Mouse (Mus musculus) common myeloid progenitor, adult 5-6 weeks (primary cell): ENCODE data around the gene Gna15. TPM values are rescaled to one million over a fixed set of nuclear protein-coding genes. Genes with fewer than 3 reads are reported as not detected.

Experiments used
- ATAC-seq: replicated peaks from 2 replicates; pipeline ENCODE4 v1.8.0; 2016; ENCODE audit warnings: low read depth, mild to moderate bottlenecking, moderate TSS enrichment, inconsistent platforms; ENCODE audit not compliant: poor library complexity, severe bottlenecking
- total RNA-seq: library from RNA; stranded (forward); fragments of 200-1000, 187-1606 nt; gene quantifications from 2 replicates; pipeline ENCODE4 v1.2.3, GENCODE M21; 2017

Gna15 gene
- total RNA-seq = 30.6 and 39.1 TPM in 2 replicates

DNA sequence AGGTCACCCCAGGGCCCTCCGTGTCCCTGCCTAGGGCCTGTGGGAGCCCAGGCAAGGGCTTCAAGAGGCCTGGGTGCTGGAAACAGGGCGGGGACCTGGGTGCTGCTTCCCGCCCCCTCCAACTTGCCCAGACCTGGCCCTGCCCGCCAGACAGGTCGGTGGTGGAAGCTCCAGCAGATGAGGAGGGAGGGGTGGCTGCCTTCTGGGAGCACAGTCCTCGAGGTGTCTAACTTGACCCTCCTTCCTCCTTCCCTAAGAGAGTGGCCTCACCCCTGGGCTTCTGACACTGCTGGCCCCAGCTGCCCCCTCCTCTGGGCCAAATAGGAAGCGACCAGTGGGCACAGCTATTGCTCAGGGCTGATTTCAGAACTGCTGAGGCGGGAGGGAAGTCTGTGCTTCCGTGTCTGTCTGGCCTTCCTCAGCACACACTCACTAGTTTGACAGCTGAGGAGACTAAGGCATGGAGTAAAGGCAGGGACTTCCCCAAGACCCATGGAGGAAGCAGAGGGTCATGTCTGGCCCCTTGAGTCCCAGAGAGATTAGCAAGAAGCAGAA, at the start of gene Gna15:
Gene Gna15, minus strand, starts transcription at position 175 of the 555 bp plus-strand sequence.
- peak; percentile 56 for ATAC-seq

DNA sequence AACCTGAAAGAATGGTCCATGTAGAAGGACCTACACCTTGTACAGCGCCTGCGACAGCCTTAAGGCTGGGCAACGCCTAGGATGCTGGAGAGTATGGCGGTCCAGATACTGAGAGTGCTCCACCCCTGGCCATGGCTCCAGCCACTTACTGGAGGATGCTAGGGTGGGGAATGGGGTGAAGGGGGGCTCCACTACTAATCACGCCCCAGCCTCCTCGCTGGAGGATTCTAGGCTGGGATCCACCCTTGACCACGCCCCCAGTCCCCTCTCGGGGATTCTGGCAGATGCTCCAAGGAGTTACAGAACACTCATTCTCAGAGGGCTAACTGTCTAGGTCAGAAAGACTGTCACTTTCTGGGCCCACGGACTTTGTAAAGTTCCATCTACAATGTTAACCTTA, 49.0 kb upstream of the Gna15 start:
- no peak for ATAC-seq

GRCm38 (mm10) chr10:81572133-81572671, 48.2 kb upstream of the Gna15 start:
- 0 out of 2 replicates have a peak, but pooled peaks have one; percentile 1 for ATAC-seq

GRCm38 (mm10) chr10:81571501-81571876, 47.5 kb upstream of the Gna15 start:
- peak; percentile 89 for ATAC-seq

GRCm38 (mm10) chr10:81570831-81571500, 46.9 kb upstream of the Gna15 start:
- ATAC-seq = peak; percentile 45

DNA sequence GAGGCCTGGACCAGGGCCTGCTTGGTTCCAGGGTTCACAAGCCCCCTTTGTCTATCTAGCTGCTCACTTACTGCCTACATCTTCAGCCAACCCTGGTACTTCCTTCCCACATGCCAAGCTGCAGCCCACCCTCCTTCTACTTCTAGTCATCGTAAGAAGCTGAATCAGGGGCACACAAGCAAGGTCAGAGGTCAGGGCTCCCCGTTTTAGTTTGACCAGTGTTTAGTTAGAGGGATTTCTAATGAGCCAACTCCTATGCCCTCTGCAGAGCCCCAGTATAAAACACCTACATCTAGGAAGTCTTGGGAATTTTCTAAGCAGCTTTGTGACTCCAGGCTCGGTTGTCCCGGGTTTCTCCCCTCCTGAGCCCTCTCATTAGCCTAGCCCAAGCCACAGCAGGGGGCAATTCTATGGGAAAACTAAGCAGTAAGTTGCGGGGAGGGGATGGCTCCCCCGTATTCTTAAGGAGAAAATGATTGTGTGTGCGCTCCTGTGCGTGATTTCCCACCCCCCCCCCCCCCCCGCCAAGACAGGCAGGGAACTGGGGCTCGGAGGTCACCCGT, 46.3 kb upstream of the Gna15 start:
- no peak for ATAC-seq

DNA sequence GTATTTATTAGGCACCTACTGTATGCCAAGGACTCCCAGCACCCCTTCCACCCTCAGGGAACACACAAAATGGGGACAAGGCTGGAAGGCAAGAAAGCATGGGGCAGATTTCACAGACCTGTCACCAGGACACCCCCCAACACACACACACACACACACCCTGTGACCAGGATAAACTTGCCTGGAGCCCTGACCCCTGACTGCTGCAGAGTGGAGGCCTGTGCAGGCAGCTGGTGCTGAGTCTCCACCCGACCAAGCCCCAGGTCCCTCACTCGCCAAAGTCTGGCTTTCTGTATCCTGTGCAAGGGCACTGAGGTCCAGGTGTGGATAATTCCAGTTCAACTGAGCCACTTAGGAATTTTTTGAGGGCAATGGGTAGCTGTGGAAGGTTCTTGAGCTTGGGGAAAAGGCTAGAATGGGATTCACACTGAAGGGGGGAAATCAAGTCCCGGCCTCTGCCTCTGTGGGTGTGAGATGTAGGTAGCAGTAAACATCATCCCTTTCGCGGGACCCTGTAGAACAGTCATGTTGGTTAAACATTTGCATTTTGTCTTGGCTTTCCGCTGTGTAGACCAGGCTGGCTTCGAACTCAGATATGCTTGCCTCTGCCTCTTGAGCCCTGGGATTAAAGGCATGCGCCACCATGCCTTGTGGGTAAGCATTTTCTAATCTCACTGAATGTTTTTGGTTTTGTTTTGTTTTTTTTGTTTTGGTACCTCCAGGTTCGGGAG, 45.6 kb upstream of the Gna15 start:
- ATAC-seq = no peak

DNA sequence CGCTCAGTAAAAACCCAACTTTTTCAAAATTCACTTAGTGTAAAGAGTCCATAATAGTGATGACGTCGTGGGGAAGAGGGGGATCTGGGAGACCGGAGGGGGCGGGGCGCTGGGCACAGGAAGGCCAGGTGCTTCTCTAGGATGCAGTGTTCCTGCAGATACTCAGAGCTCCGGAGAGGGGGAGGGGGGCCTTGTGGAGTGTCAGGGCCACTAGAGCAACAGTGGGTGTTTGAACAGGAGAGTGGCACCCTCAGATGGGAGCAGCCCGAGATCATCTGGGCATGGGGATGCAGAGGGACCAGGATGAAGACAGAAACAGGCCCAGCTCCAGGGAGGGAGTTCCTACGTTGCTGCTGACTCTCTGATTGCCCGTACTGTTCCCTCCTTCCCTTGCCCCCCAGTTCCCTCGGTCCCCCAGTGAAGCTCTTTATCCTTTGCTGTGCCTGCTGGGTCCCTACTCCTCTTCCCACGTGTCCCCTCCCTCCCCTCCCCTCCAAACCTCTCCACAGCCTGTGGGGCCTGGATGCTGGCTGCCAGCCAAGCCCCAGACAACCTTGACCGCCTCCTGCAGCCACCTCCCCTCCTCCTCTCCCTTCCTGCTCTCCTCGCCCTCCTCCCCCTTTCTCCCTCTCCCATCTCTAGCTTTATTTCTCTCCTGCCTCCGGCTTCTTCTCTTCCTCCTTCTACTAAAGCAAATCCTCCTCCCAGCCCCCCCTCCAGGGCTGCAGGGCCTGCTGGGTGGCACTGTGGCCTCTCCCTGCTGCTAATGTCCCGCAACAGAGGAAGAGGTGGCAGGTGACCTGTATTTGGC, 44.6 kb upstream of the Gna15 start:
- ATAC-seq = no peak

- ATAC-seq = no peak
Measured at GRCm38 (mm10) chr10:81565257-81566228, 41.5 kb upstream of the Gna15 start.

DNA sequence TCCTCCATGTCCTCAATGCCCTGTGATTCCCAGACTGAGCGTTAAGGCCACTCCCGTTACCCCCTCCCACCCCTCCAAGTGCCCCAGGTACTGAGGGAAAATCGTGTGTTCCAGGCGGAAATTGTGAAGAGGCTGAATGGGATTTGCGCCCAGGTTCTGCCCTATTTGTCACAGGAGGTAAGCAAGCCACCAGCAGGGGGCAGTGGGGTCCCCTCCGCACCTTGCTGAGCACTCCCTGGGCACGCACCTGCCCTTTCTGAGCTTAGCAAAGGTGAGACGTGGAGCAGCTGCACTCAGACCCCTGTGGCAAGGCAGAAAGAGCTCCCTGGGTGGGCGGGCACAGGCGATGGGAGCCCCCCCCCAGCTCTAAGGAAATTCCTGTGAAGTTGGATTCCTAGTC, 40.7 kb upstream of the Gna15 start:
- no peak for ATAC-seq

- no peak for ATAC-seq
Measured at GRCm38 (mm10) chr10:81564216-81564615, 40.2 kb upstream of the Gna15 start.

- no peak for ATAC-seq
Measured at GRCm38 (mm10) chr10:81563481-81563880, 39.5 kb upstream of the Gna15 start.

DNA sequence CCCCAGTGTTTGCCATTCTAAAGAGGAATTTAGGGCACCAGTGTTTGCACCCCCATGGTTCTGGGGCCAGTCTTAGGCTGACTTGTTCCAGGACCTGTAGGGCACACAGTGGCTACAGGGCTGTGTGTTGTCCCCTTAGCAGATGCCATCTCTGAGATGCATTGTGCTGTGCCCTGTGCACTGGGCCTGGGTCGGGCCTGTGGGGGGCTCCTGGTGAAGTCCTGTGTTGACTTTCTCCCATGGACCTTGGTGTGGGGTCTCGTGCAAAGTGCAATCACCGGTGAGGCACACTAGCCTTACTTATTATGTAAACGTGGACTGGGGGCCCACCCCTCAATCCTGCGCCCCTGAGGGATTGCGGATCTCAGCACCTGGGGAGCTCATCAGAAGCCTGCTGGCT, 38.4 kb upstream of the Gna15 start:
- no peak for ATAC-seq

DNA sequence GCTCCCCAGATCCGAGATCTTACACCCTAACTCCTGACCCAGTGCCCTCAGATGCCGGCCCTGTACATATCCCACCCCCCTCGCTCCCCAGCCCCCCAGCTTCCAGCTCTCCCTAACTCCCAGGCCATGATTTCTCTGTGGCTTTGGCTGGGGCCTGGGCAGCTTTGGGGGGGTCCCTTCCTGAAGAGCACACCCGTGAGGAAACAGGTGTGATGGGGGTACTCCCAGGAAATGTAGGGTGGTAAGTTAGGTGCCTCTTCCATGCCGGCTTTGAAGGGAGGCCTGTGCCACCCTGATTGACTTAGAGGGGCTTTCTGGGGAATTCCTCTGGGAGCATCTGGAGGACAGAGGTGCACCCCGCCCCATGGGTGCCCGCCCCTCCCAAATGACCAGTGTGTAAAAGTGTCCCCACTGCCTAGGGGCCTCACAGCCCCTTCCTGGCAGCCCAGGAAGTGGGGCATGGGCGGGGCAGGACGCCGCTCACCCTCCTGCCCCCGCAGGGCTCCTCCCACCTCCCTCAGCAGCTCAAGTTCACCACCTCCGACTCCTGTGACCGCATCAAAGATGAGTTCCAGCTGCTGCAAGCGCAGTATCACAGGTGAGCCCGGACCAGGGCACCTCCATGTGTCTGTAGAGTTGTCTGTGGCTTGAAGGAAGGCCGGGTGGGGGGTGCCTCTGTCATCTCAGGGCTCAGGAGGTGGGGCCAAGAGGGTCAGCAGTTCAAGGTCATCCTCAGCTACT, 36.9 kb upstream of the Gna15 start:
- ATAC-seq = peak; percentile 61

DNA sequence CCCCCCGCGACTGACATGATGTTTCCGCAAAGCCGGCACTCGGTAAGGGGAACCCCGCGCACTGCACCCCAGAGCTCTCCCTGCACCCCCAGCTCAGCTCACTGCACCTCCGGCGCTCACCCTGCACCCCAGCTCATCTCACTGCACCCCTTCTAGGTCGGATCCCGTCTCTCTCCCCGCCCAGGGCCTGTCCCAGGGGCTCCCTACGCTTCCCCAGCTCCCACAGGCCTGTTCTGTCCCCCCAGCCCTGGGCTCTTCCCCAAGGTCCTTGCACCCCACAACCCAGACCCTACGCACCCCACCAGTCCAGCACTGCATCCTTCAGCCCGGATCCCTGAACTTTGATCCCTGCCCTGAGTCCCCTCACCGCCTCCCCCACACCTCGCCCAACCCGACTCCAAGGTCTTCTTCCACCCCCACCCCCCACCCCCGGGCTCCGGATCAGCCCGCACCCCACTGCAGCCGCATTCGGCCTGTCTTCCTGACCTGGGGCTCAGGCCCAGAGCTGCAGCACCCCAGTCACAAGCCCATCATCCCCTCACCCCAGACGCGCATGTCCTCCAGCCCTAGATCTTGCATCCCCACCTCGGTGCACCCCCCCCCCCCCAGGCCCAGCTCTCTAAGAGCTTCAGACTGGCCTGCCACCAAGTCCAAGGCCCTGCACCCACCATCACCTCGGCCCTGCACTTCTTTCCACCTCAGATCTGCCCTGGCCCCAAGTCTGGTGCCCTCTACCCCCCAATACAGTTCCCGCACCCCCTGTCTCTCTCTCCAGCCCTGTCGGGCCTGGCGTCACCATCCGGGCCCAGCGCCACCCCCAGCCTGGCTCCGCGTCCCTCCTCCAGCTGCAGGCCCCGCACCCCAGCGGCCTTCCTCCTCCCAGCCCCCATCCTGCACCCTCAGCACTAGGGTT, 35.9 kb upstream of the Gna15 start:
- peak; percentile 51 for ATAC-seq

GRCm38 (mm10) chr10:81559163-81559626, 35.2 kb upstream of the Gna15 start, which contains the start of gene Aes:
Gene Aes (plus strand): TSS chr10:81559488.
- no peak; the same call in 1 of the 2 replicates for ATAC-seq

DNA sequence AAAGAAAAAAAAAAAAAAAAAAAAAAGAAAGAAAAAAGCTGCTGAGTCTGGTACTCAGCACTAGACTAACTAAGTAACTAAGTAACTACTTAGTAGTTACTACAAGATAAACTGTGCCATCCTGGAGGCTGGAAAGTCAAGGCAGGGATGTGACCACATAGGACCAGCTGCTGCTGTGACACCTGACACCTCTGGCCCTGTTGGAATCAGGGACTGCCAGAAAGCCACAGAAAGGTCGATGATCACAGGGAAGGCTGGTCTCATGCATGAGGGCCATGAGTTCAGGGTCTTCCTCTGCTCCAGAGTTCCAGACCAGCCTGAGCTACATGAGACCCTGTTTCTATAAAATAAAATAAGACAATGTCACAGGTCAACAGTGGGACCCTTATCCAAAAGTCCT, 33.5 kb upstream of the Gna15 start:
- no peak for ATAC-seq
